Mouse (Mus musculus) liver, embryonic 15.5 days (tissue): ENCODE data around the gene Hectd3. TPM values are rescaled to one million over a fixed set of nuclear protein-coding genes. Genes with fewer than 3 reads are reported as not detected.

ENCODE experiments used
- ATAC-seq: fragments of 200-750 bp; cut with Nextera tagmentation; 2 replicates; pipeline ENCODE4 v1.8.0; 2017; ENCODE audit warnings: moderate number of reproducible peaks, mild to moderate bottlenecking, moderate library complexity; ENCODE audit not compliant: insufficient read depth
- H3K27ac ChIP-seq: fragments of 300-500 bp; sonication (generic); replicated peaks from 2 replicates; pipeline ENCODE4 v1.5.1; 2015; ENCODE audit warnings: mild to moderate bottlenecking, inconsistent platforms
- H3K27me3 ChIP-seq: fragments of 300-500 bp; sonication (generic); 2 replicates; pipeline ENCODE4 v1.6.1; 2015; ENCODE audit warnings: mild to moderate bottlenecking, inconsistent platforms
- H3K36me3 ChIP-seq: fragments of 300-500 bp; sonication (generic); replicated peaks from 2 replicates; pipeline ENCODE4 v1.6.1; 2015; ENCODE audit warnings: moderate library complexity, mild to moderate bottlenecking, inconsistent platforms
- H3K4me1 ChIP-seq: fragments of 300-500 bp; sonication (generic); replicated peaks from 2 replicates; pipeline ENCODE4 v1.6.1; 2015; ENCODE audit warnings: inconsistent platforms
- H3K4me2 ChIP-seq: fragments of 300-500 bp; sonication (generic); 2 replicates; pipeline ENCODE4 v1.6.1; 2015; ENCODE audit warnings: moderate library complexity, mild to moderate bottlenecking, inconsistent platforms
- H3K4me3 ChIP-seq: fragments of 300-500 bp; sonication (generic); replicated peaks from 2 replicates; pipeline ENCODE4 v1.5.1; 2015; ENCODE audit warnings: mild to moderate bottlenecking, inconsistent platforms
- H3K9ac ChIP-seq: fragments of 300-500 bp; sonication (generic); 2 replicates; pipeline ENCODE4 v1.6.1; 2015; ENCODE audit warnings: moderate library complexity, mild to moderate bottlenecking, inconsistent platforms
- H3K9me3 ChIP-seq: fragments of 300-500 bp; sonication (generic); replicated peaks from 2 replicates; pipeline ENCODE4 v1.6.1; 2016; ENCODE audit warnings: inconsistent platforms
- WGBS: fragments of 180-500 bp; shearing (Covaris S2); methylation state at CpG from one replicate; pipeline ENCODE4 v1.1.7; 2015; ENCODE audit warnings: mixed read lengths; ENCODE audit not compliant: insufficient replicate concordance; 5-methylcytosine and 5-hydroxymethylcytosine counted together
- polyA plus RNA-seq: library from polyadenylated mRNA; unstranded; fragments of >200 nt; fragmentation: Nextera tagmentation; extraction: Ambion mirVana; gene quantifications from 2 replicates; pipeline ENCODE4 v1.2.1, GENCODE M21; 2015

Gene Hectd3
- polyA plus RNA-seq, 1 experiment from 2014 or later, result 8.3 TPM

DNA sequence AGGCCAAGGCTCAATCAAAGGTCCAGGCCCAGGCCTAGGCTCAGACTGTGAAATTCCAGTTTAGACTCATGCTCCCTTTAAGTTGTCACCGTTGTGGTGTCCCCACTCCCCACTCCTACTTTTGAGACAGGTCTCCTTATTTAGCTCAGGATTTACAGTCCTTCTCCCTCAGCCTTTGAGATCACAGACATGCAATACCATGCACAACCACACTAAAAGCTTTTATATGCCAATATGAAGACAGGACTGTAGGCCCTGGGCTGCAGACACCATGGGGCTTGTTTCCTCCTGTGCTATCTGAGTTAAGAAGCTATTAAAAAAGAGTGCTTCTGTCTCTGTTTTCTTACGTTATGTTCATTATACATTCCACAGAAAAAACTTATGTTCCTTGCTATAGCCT, 22.6 kb downstream of the Hectd3 start:
- WGBS, result 85% methylated on average over 2 of the region's 2 CpGs
- no peaks in the 10 kb centered on the region; the same call in 1 of the 2 replicates for H3K27me3 ChIP-seq
- H3K9me3 ChIP-seq, result no peaks in the 10 kb centered on the region

GRCm38 (mm10) chr4:117018327-117018726, 23.2 kb downstream of the Hectd3 start:
- peaks cover 15% of the 10 kb centered on the region for H3K36me3 ChIP-seq
- no peak overlapping the region for H3K4me3 ChIP-seq
- peaks cover 39% of the 10 kb centered on the region for H3K4me1 ChIP-seq
- 82% methylated on average over 7 of the region's 7 CpGs for WGBS
- no peak for ATAC-seq
- H3K9ac ChIP-seq, result no peak overlapping the region
- H3K4me2 ChIP-seq, result no peak overlapping the region
- no peak overlapping the region for H3K27ac ChIP-seq
- H3K27me3 ChIP-seq, result no peaks in the 10 kb centered on the region; the same call in 1 of the 2 replicates
- no peaks in the 10 kb centered on the region for H3K9me3 ChIP-seq

More for the DNA sequence above, 22.6 kb downstream of the Hectd3 start:
- H3K4me1 ChIP-seq, result peaks cover 35% of the 10 kb centered on the region
- no peak overlapping the region for H3K9ac ChIP-seq
- H3K4me3 ChIP-seq, result no peak overlapping the region
- ATAC-seq, result no peak
- H3K36me3 ChIP-seq, result peaks cover 9% of the 10 kb centered on the region
- H3K27ac ChIP-seq, result no peak overlapping the region
- H3K4me2 ChIP-seq, result no peak overlapping the region

DNA sequence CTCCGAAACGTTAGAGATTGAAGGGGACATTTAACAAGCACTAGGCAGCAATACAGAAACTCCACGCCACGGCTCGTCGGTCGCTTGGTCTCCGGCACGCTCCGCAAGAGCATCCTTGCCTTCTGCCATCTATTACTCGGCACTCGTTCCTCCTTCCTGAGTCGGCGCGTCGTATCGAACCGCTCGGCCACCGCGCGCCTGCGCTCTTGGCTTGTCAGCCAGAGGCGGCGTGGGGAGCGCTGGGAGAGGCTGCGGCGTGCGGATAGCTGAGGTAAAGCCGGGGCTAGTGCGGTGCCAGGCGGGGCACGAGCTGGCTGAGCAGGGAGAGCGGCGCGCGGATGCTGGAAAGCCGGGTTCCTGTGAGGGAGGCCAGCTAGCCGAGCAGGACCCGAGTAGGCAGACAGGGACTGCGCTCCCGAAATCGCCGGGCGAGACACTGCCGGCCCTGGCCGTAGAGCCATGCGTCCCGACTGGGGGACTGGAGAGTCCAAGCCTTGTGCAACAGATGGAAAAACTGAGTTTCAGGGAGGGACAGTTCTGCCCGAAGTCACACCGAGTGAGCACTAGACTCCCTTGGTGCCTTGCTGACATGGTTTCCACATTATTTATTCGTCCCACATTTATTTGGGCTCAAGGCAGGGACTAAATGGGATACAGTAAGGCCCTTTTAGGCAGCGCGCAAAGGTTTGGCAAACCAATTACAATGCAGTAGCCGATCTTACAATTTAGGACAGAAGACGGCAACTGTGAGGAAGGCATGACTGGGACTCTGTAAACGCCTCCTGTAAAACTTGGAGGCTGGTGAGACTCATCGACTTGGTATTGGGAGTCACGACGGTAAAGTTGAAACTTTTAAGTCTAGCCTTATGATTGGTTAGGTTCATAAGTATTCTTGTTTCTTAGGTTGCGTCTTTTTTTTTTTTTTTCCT, 24.4 kb downstream of the Hectd3 start, which contains the start of gene Eif2b3:
Eif2b3 (plus strand) TSS at position 197 of the 929 bp plus-strand sequence.
- H3K9ac ChIP-seq, result peak within 1 kb of the TSS; percentile 91
- H3K4me2 ChIP-seq, result peak within 1 kb of the TSS; percentile 90
- H3K27me3 ChIP-seq, result no peaks in the 10 kb centered on the region; the same call in 1 of the 2 replicates
- H3K4me1 ChIP-seq, result peaks cover 45% of the 10 kb centered on the region
- peaks cover 19% of the 10 kb centered on the region for H3K36me3 ChIP-seq
- peak; percentile 97 for ATAC-seq
- under 1% methylated on average over 61 of the region's 61 CpGs for WGBS
- H3K9me3 ChIP-seq, result no peaks in the 10 kb centered on the region
- peak within 1 kb of the TSS; percentile 83 for H3K4me3 ChIP-seq
- H3K27ac ChIP-seq, result peak within 1 kb of the TSS; percentile 84

DNA sequence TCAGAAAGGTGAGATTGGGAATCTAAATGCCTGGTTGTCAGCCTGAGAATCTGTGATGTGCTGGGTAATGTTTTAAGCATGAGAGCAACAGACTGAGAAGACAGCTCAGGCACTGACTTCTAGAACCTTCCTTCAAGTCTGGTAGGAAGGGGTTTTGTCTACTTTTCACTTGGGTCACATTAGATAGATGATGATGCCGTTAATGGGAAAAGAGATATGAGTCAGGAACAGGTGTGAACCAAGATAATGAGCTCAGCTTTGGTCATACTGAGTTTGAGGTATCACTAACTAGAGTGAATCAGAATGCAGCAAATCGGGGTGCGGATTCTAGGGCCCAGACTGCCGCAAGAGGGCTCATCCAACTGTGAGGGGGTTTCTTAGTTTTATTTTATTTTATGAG, 28.4 kb downstream of the Hectd3 start:
- H3K4me2 ChIP-seq, result no peak overlapping the region
- no peaks in the 10 kb centered on the region for H3K27me3 ChIP-seq
- H3K4me3 ChIP-seq, result no peak overlapping the region
- H3K9ac ChIP-seq, result no peak overlapping the region
- no peak overlapping the region for H3K27ac ChIP-seq
- peaks cover 35% of the 10 kb centered on the region for H3K36me3 ChIP-seq
- WGBS, result 64% methylated on average over 4 of the region's 4 CpGs
- peaks cover 45% of the 10 kb centered on the region for H3K4me1 ChIP-seq
- ATAC-seq, result no peak
- no peaks in the 10 kb centered on the region for H3K9me3 ChIP-seq

DNA sequence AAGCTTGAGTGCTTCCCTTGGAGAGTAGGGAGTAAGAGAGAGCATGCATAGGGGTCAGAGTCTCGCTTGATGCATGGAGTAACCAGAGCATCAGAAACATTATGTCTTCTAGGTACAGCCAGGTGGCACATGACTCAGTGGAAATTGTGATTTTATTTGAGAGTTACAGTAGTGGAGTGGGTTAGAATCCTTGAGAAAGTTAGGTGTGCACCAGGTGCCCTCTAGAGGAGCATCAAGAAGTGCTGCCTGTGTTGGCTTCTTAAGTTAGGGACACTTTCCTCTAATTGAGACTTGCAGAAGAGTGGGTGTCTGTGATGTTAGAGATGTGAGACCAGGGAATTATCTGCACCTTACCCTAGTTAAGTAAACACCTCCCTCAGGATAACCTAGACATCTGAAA, 36.0 kb downstream of the Hectd3 start:
- Histone ChIP-seq H3K4me2 (no peak overlapping the region), H3K27me3 (no peaks in the 10 kb centered on the region)

DNA sequence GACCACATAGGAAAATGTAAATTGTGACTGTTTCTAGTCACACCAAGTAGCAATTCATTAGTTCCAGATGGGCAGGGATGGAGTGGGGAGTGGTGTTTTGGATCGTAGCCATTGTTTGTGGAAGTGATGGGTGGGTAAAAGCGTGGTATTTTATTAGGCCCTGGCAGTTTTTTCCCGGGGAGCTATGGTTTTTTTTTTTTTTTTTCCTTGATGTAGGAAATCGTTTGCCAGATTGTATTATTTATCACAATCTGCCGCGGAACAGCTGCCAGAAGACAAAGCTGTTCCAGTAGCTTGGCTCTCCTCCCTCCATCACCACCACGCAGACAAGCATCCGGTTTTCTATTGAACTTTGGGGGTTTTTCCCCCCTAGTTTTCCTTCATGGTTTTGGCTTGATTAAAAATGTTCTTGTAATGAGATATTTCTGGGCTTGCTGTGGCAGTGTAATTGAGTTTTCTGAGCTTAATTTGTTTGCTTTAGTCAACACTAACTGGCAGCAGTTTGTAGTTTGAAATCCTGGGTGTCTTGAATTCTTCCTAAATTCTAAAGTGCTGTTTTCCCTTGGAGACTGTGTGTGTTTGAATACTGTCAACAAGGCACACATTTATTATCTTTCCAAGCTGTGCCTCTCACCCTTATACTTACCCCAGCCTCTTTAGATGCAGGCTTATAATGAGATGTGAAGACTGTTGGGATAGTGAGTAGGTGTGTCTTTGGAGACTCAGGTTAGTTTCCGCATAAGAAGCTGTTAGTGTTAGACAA, 45.0 kb downstream of the Hectd3 start:
- H3K27me3 ChIP-seq, result no peaks in the 10 kb centered on the region

More for the DNA sequence above, 36.0 kb downstream of the Hectd3 start:
- Histone ChIP-seq H3K9me3 (no peaks in the 10 kb centered on the region), H3K27ac (no peak overlapping the region), H3K9ac (no peak overlapping the region), H3K4me1 (no peaks in the 10 kb centered on the region), H3K4me3 (no peak overlapping the region), H3K36me3 (peaks cover 35% of the 10 kb centered on the region)
- 69% methylated on average over 1 of the region's 1 CpGs for whole genome bisulfite sequencing
- ATAC-seq, result no peak

GRCm38 (mm10) chr4:117040791-117041190, 45.7 kb downstream of the Hectd3 start:
- ATAC-seq, result no peak
- Histone ChIP-seq H3K27ac (0 out of 2 replicates have a peak overlapping the region, but pooled peaks have one; percentile 60), H3K9me3 (no peaks in the 10 kb centered on the region), H3K4me1 (0 out of 2 replicates have a peak, but pooled peaks cover 10% of the 10 kb centered on the region), H3K9ac (no peak overlapping the region), H3K4me3 (no peak overlapping the region), H3K4me2 (no peak overlapping the region; the same call in 1 of the 2 replicates), H3K36me3 (peaks cover 14% of the 10 kb centered on the region; the same call in 1 of the 2 replicates), H3K27me3 (no peaks in the 10 kb centered on the region)
- WGBS, result 61% methylated on average over 1 of the region's 1 CpGs

More for the DNA sequence above, 45.0 kb downstream of the Hectd3 start:
- Histone ChIP-seq H3K4me2 (no peak overlapping the region), H3K4me1 (0 out of 2 replicates have a peak, but pooled peaks cover 10% of the 10 kb centered on the region), H3K27ac (no peak overlapping the region), H3K9ac (no peak overlapping the region), H3K9me3 (no peaks in the 10 kb centered on the region), H3K4me3 (no peak overlapping the region), H3K36me3 (peaks cover 14% of the 10 kb centered on the region)
- 71% methylated on average over 9 of the region's 9 CpGs for WGBS
- ATAC-seq, result no peak

DNA sequence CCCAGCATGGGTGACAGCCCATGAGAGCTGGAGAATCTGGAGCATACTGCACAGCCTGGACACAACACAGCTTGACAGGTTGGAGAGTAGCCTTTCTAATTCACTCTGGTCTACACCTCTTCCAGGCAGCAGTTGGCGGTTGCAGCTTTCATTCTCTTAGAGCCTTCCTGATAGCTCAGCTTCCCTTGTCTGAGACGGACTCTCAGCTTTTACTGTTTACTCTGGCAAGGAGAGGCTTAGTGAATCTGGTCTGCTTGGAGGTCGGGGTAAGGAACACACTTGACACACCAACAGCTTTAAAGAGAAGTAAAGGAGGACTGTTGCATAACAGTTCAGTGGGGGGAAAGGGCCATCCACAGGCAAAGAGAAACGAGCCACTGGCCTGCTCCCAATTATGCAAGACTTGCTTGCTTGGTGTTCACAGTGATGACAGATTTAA, 46.2 kb downstream of the Hectd3 start:
- 0 out of 2 replicates have a peak, but pooled peaks cover 10% of the 10 kb centered on the region for H3K4me1 ChIP-seq
- 24% methylated on average over 4 of the region's 4 CpGs for WGBS
- H3K27ac ChIP-seq, result peak overlapping the region; percentile 60; the same call in 1 of the 2 replicates
- no peak overlapping the region for H3K9ac ChIP-seq
- H3K4me2 ChIP-seq, result peak overlapping the region; percentile 42
- H3K36me3 ChIP-seq, result peaks cover 14% of the 10 kb centered on the region; the same call in 1 of the 2 replicates
- H3K9me3 ChIP-seq, result no peaks in the 10 kb centered on the region
- no peaks in the 10 kb centered on the region for H3K27me3 ChIP-seq
- peak; percentile 51 for ATAC-seq
- H3K4me3 ChIP-seq, result no peak overlapping the region

GRCm38 (mm10) chr4:117048836-117049235, 53.7 kb downstream of the Hectd3 start:
- H3K4me2 ChIP-seq, result no peak overlapping the region
- WGBS, result 76% methylated on average over 3 of the region's 3 CpGs
- peaks cover 32% of the 10 kb centered on the region for H3K36me3 ChIP-seq
- ATAC-seq, result no peak
- no peaks in the 10 kb centered on the region for H3K4me1 ChIP-seq
- H3K9me3 ChIP-seq, result no peaks in the 10 kb centered on the region
- H3K9ac ChIP-seq, result no peak overlapping the region
- no peak overlapping the region for H3K27ac ChIP-seq
- no peaks in the 10 kb centered on the region for H3K27me3 ChIP-seq
- H3K4me3 ChIP-seq, result no peak overlapping the region

- no peak for ATAC-seq
- no peaks in the 10 kb centered on the region for H3K9me3 ChIP-seq
- no peak overlapping the region for H3K9ac ChIP-seq
- no peak overlapping the region for H3K4me2 ChIP-seq
- no peak overlapping the region for H3K4me3 ChIP-seq
- peaks cover 31% of the 10 kb centered on the region for H3K36me3 ChIP-seq
- no peaks in the 10 kb centered on the region for H3K4me1 ChIP-seq
- 75% methylated on average over 1 of the region's 1 CpGs for WGBS
- no peaks in the 10 kb centered on the region for H3K27me3 ChIP-seq
- no peak overlapping the region for H3K27ac ChIP-seq
These were observed 54.4 kb downstream of the Hectd3 start for GRCm38 (mm10) chr4:117049485-117049884.
